Mouse (Mus musculus): Measurements from ENCODE around the gene Clstn1. TPM values are rescaled to one million over a fixed set of nuclear protein-coding genes. Genes with fewer than 3 reads are reported as not detected.

Gene Clstn1
- total RNA-seq, 2 experiments from 2014 or later, result 1,374 to 1,386 TPM

Small RNA genes within 50 kb of the gene (microRNA-seq; reads per million reads assigned to microRNA genes)
- 0 to 0.25 reads per million in 2 experiments for gene Mir5616
- gene Mir7023, result 1.1 to 2.5 reads per million in 2 experiments

Other genes with a start within 250 kb of the Clstn1 start
- 100 to 1,000 TPM; 101 to 106 TPM for gene Ube4b, start 159.7 kb upstream of the Clstn1 start, total RNA-seq (2021)
- gene Rbp7, start 131.5 kb upstream of the Clstn1 start, total RNA-seq (2021), result not detected
- not detected for gene Tmem274, start 109.1 kb upstream of the Clstn1 start, total RNA-seq (2021)
- 1 to 10 TPM; 7.0 to 9.3 TPM for gene Nmnat1, start 101.3 kb upstream of the Clstn1 start, total RNA-seq (2021)
- gene Lzic, start 101.2 kb upstream of the Clstn1 start, total RNA-seq (2021), result 10 to 100 TPM; 16.4 to 16.7 TPM
- gene Ctnnbip1, start 68.2 kb upstream of the Clstn1 start, total RNA-seq (2021), result 10 to 100 TPM; 33.0 to 33.3 TPM
- 10 to 100 TPM; 23.8 to 24.9 TPM for gene Pik3cd, start 116.1 kb downstream of the Clstn1 start, total RNA-seq (2021)
- gene Tmem201, start 151.6 kb downstream of the Clstn1 start, total RNA-seq (2021), result 10 to 100 TPM; 61.0 to 64.6 TPM
- gene Slc25a33, start 187.8 kb downstream of the Clstn1 start, total RNA-seq (2021), result 10 to 100 TPM; 30.5 to 31.8 TPM

Measured in left cerebral cortex, adult 18-20 months (tissue).